Mouse (Mus musculus) myocyte (in vitro differentiated cells): ENCODE results near the gene Jmjd1c. TPM values are rescaled to one million over a fixed set of nuclear protein-coding genes. Genes with fewer than 3 reads are reported as not detected.

Experiments
- H3K27me3 ChIP-seq: one replicate; pipeline ENCODE4 v1.6.1; 2011; ENCODE audit not compliant: control insufficient read depth, insufficient read depth, insufficient read length
- H3K36me3 ChIP-seq: one replicate; pipeline ENCODE4 v1.6.1; 2011; ENCODE audit not compliant: control insufficient read depth, insufficient read depth
- H3K4me2 ChIP-seq: one replicate; pipeline ENCODE4 v1.6.1; 2011; ENCODE audit warnings: low read depth, control low read depth
- H3K4me3 ChIP-seq: one replicate; pipeline ENCODE4 v1.5.1; 2011; ENCODE audit warnings: mild to moderate bottlenecking, control low read depth, moderate library complexity
- H3K79me2 ChIP-seq: one replicate; pipeline ENCODE4 v1.6.1; 2011; ENCODE audit not compliant: control insufficient read depth, insufficient read depth
- H3ac ChIP-seq: one replicate; pipeline ENCODE4 v1.6.1; 2011; ENCODE audit not compliant: control insufficient read depth, insufficient read length
- CEBPB ChIP-seq: IDR thresholded peaks from 2 replicates; pipeline ENCODE4 v1.6.1; 2011; ENCODE audit warnings: mild to moderate bottlenecking, moderate library complexity; ENCODE audit not compliant: poor library complexity, insufficient read depth, severe bottlenecking
- E2F4 ChIP-seq: IDR thresholded peaks from one replicate; pipeline ENCODE4 v1.6.1; 2011; ENCODE audit warnings: mild to moderate bottlenecking, control low read depth, moderate library complexity; ENCODE audit not compliant: insufficient read depth
- MAX ChIP-seq: IDR thresholded peaks from one replicate; pipeline ENCODE4 v1.6.1; 2011; ENCODE audit warnings: low read depth, mild to moderate bottlenecking, control low read depth
- MYOD1 ChIP-seq, 3 experiments: IDR thresholded peaks; one replicate each; pipeline ENCODE4 v1.6.1; 2011; ENCODE audit warnings: control low read depth in 2 of 3, low read depth in 2 of 3, mild to moderate bottlenecking in 2 of 3, moderate library complexity in 1 of 3; ENCODE audit not compliant: insufficient read length in 2 of 3, control insufficient read depth in 1 of 3
- MYOG ChIP-seq, 3 experiments: IDR thresholded peaks; one replicate each; pipeline ENCODE4 v1.6.1; 2011; ENCODE audit warnings: control low read depth in 2 of 3, low read depth in 2 of 3, mild to moderate bottlenecking in 2 of 3; ENCODE audit not compliant: insufficient read length in 2 of 3, control insufficient read depth in 1 of 3, insufficient read depth in 1 of 3
- POLR2A ChIP-seq: IDR thresholded peaks from one replicate; pipeline ENCODE4 v1.6.1; 2011; ENCODE audit warnings: low read depth, mild to moderate bottlenecking, control low read depth, moderate library complexity; ENCODE audit not compliant: insufficient read length
- POLR2AphosphoS2 ChIP-seq: IDR thresholded peaks from one replicate; pipeline ENCODE4 v1.6.1; 2011; ENCODE audit warnings: low read depth, control low read depth; ENCODE audit not compliant: insufficient read length
- REST ChIP-seq: IDR thresholded peaks from one replicate; pipeline ENCODE4 v1.6.1; 2011; ENCODE audit warnings: mild to moderate bottlenecking, control low read depth, moderate library complexity; ENCODE audit not compliant: insufficient read depth, insufficient read length
- SRF ChIP-seq: IDR thresholded peaks from one replicate; pipeline ENCODE4 v1.6.1; 2011; ENCODE audit warnings: low read depth; ENCODE audit not compliant: control insufficient read depth, insufficient read length
- TCF12 ChIP-seq: IDR thresholded peaks from one replicate; pipeline ENCODE4 v1.6.1; 2011; ENCODE audit warnings: mild to moderate bottlenecking, control low read depth; ENCODE audit not compliant: poor library complexity, insufficient read depth, severe bottlenecking
- TCF3 ChIP-seq: IDR thresholded peaks from one replicate; pipeline ENCODE4 v1.6.1; 2011; ENCODE audit warnings: low read depth, control low read depth; ENCODE audit not compliant: insufficient read length
- USF1 ChIP-seq: IDR thresholded peaks from one replicate; pipeline ENCODE4 v1.6.1; 2011; ENCODE audit warnings: low read depth, mild to moderate bottlenecking, control low read depth, moderate library complexity
- polyA plus RNA-seq: library from polyadenylated mRNA; unstranded; fragments of >200 nt; fragmentation: generic; extraction: Trizol; gene quantifications from one replicate; pipeline ENCODE4 v1.2.1, GENCODE M21; 2012; ENCODE audit warnings: missing spikeins

The Jmjd1c gene
- polyA plus RNA-seq = 5.6 TPM

GRCm38 (mm10) chr10:67095798-67096620 is at the start of gene Jmjd1c:
Jmjd1c (plus strand) TSS chr10:67096125.
- peak within 1 kb of the TSS; percentile 71 for H3K4me3 ChIP-seq
- TF ChIP-seq TCF12 = no peak
- peak; percentile 51 for TF ChIP-seq E2F4
- peak; percentile 85 for TF ChIP-seq USF1
- no peak for TF ChIP-seq POLR2AphosphoS2
- peak in 1 of 3 experiments; percentile 25 for TF ChIP-seq MYOD1 (IDR thresholded peaks at IDR 0.05; ENCODE audit: control insufficient read depth in 1 of 3, insufficient read length in 2 of 3, low read depth in 2 of 3)
- peak; percentile 60 for TF ChIP-seq POLR2A
- peak within 1 kb of the TSS; percentile 87 for H3ac ChIP-seq
- peak within 1 kb of the TSS; percentile 88 for H3K4me2 ChIP-seq
- no peaks in the 10 kb centered on the region for H3K27me3 ChIP-seq
- peaks cover 61% of the 10 kb centered on the region for H3K79me2 ChIP-seq
- no peaks in the 10 kb centered on the region for H3K36me3 ChIP-seq

GRCm38 (mm10) chr10:67047712-67048645 is 47.9 kb upstream of the Jmjd1c start:
- Histone ChIP-seq H3ac (no peak overlapping the region), H3K4me2 (no peak overlapping the region), H3K36me3 (no peaks in the 10 kb centered on the region), H3K27me3 (no peaks in the 10 kb centered on the region), H3K4me3 (no peak overlapping the region), H3K79me2 (peaks cover 6% of the 10 kb centered on the region)
- no peak for TF ChIP-seq TCF3
- no peak for TF ChIP-seq E2F4
- no peak for TF ChIP-seq POLR2AphosphoS2
- TF ChIP-seq MYOD1 (IDR thresholded peaks at IDR 0.05; ENCODE audit: control insufficient read depth in 1 of 3, insufficient read length in 2 of 3, low read depth in 2 of 3) = no peak
- TF ChIP-seq CEBPB = no peak
- TF ChIP-seq REST = no peak
- TF ChIP-seq MAX = no peak
- no peak for TF ChIP-seq TCF12
- TF ChIP-seq POLR2A = no peak
- no peak for TF ChIP-seq MYOG (IDR thresholded peaks at IDR 0.05; ENCODE audit: control insufficient read depth in 1 of 3, insufficient read depth in 1 of 3, insufficient read length in 2 of 3, low read depth in 2 of 3)
- no peak for TF ChIP-seq USF1
- no peak for TF ChIP-seq SRF

GRCm38 (mm10) chr10:67048871-67049615 is 46.9 kb upstream of the Jmjd1c start:
- TF ChIP-seq POLR2AphosphoS2 = no peak
- TF ChIP-seq POLR2A = no peak
- no peak for TF ChIP-seq REST
- TF ChIP-seq TCF12 = no peak
- no peak for TF ChIP-seq SRF
- TF ChIP-seq MAX = no peak
- no peak for TF ChIP-seq E2F4
- no peak for TF ChIP-seq MYOG (IDR thresholded peaks at IDR 0.05; ENCODE audit: control insufficient read depth in 1 of 3, insufficient read depth in 1 of 3, insufficient read length in 2 of 3, low read depth in 2 of 3)
- no peak for TF ChIP-seq TCF3
- no peak for TF ChIP-seq CEBPB
- no peak for TF ChIP-seq MYOD1 (IDR thresholded peaks at IDR 0.05; ENCODE audit: control insufficient read depth in 1 of 3, insufficient read length in 2 of 3, low read depth in 2 of 3)
- no peak overlapping the region for H3K4me2 ChIP-seq

GRCm38 (mm10) chr10:67049621-67050020 is 46.3 kb upstream of the Jmjd1c start:
- Histone ChIP-seq H3K79me2 (peaks cover 6% of the 10 kb centered on the region), H3ac (no peak overlapping the region)

More at GRCm38 (mm10) chr10:67048871-67049615, 46.9 kb upstream of the Jmjd1c start:
- Histone ChIP-seq H3K4me3 (no peak overlapping the region), H3K79me2 (peaks cover 6% of the 10 kb centered on the region), H3K36me3 (no peaks in the 10 kb centered on the region), H3ac (no peak overlapping the region), H3K27me3 (no peaks in the 10 kb centered on the region)

More at GRCm38 (mm10) chr10:67049621-67050020, 46.3 kb upstream of the Jmjd1c start:
- Histone ChIP-seq H3K27me3 (no peaks in the 10 kb centered on the region), H3K4me3 (no peak overlapping the region), H3K36me3 (no peaks in the 10 kb centered on the region), H3K4me2 (no peak overlapping the region)
- no peak for TF ChIP-seq MAX
- TF ChIP-seq E2F4 = no peak
- no peak for TF ChIP-seq REST
- TF ChIP-seq MYOG (IDR thresholded peaks at IDR 0.05; ENCODE audit: control insufficient read depth in 1 of 3, insufficient read depth in 1 of 3, insufficient read length in 2 of 3, low read depth in 2 of 3) = no peak
- TF ChIP-seq POLR2A = no peak
- no peak for TF ChIP-seq SRF
